Mouse (Mus musculus): ENCODE results near the gene 4930469K13Rik.

- no peak for TF ChIP-seq CTCF (IDR thresholded peaks at IDR 0.05; ENCODE audit: low read depth)
- no peak for TF ChIP-seq EP300 (IDR thresholded peaks at IDR 0.05; ENCODE audit: low read depth)
Observed at GRCm38 (mm10) chr11:33929412-33929811, 168.9 kb downstream of the 4930469K13Rik start.
